Mouse (Mus musculus): ENCODE measurements around the gene Mob1a.

- TF ChIP-seq CTCF (IDR thresholded peaks at IDR 0.05; ENCODE audit: insufficient read depth, low read length) (no peak), POLR2A (IDR thresholded peaks at IDR 0.05; ENCODE audit: borderline replicate concordance, extremely low read depth, low read depth, low read length) (no peak)
Observed at GRCm38 (mm10) chr6:83371350-83371749, 45.5 kb downstream of the Mob1a start.

Measured in lung, adult 2 months (tissue).